Mouse (Mus musculus) frontal cortex, postnatal 10 days (tissue): ENCODE results near the gene 4931429L15Rik.
"Not testable (repeated sequence)": the region's sequence is repeated elsewhere in the genome, so short reads cannot be mapped to it uniquely, and the experiment has no call there.

Experiments
- DNase-seq, 2 experiments: peaks; one replicate each; pipeline ENCODE4 v3.0.0; 2022; ENCODE audit warnings: low spot score in 2 of 2, mixed read lengths in 1 of 2

The 4931429L15Rik gene

GRCm38 (mm10) chr9:46319886-46320285 lies at the start of gene 4931429L15Rik:
TSS of gene 4931429L15Rik (minus strand) at chr9:46319986.
- not testable (repeated sequence) for DNase-seq

DNA sequence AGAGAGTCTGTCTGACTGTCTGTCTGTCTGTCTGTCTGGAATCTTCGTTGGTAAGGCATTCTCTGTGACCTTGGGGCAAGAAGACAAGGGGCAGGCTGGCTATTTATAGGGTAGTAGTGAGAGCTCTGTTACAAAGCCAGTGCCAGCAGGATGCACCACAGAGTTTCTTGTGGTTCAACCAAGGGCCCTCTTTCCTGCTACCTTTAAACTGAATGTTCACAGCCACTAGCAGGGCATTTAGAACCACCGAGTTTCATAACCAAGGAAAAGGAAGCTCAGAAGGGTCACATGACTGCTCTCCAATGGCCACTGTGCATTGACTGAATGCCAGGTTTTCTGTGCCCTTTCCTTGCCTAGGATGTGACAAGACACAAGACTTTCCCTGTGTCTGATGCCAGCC lies 42.7 kb upstream of the 4931429L15Rik start:
- no peak for DNase-seq

GRCm38 (mm10) chr9:46361461-46362111 lies 41.8 kb upstream of the 4931429L15Rik start:
- DNase-seq: no peak

DNA sequence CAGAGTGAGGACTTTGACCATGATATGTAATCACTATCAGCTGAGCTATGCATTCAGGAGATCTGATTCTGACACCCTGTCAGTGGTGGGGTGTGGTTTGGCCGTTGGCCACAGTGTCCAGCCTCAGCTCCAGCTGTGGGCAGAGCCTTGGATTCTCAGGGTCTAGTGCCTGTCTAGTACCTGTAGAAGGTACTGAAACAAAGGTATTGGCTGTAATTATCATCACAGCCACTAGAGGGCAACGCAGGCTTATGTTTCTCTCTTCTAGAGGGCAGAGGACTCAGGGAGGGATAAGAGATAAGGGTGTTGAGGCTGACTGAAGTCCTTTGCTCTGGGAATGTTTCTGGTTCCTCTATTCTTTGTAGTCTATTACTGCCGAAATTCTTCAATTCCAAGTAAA lies 34.2 kb upstream of the 4931429L15Rik start:
- DNase-seq: peak in 1 of 2 experiments; percentile 56

DNA sequence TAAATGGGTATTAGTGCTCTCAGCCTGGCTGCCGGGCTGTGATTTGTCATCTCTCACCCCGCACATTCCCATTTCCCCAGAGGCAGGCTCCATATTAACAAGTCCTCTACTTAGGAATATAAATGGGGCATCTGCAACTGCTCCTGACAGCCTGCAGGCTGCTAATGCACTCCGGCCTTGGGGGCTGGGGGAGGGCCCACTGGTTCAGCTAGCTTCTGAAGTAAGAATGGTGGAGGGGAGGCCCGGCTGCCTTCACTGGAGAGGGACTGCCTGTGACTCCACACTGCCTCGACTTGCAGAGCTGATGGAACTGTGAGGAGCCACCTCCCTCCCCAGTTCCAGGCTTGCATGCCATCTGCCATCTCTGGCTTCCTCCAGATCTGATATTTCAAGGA lies 33.5 kb upstream of the 4931429L15Rik start:
- DNase-seq: no peak

GRCm38 (mm10) chr9:46352651-46353329 lies 33.0 kb upstream of the 4931429L15Rik start:
- DNase-seq: no peak

DNA sequence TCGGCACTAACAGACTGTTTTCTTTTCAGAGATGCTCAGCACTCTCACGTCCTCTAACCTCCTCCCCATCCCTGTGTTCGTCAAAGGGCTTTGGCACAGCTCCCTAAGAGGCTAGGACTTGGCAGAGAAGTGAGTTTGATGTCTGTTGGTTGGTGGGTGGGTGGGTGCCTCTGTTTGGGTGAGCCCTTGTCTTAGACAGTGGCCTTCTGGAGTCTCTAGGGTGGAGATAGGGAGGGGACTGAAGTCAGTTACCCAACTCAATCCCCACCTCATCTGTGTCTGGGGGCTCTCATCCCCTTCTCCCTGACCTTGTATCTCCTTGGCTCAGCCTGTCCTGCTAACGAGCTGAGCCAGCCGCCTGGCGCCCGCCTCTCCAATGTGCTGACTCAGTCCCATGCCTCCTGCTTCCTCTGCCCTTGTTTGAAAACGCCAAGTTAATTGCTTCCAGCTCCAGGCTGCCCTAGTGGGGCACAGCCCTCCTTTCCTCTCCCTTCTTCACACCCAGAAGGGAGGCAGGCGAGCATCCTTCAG lies 30.7 kb upstream of the 4931429L15Rik start:
- DNase-seq: no peak

DNA sequence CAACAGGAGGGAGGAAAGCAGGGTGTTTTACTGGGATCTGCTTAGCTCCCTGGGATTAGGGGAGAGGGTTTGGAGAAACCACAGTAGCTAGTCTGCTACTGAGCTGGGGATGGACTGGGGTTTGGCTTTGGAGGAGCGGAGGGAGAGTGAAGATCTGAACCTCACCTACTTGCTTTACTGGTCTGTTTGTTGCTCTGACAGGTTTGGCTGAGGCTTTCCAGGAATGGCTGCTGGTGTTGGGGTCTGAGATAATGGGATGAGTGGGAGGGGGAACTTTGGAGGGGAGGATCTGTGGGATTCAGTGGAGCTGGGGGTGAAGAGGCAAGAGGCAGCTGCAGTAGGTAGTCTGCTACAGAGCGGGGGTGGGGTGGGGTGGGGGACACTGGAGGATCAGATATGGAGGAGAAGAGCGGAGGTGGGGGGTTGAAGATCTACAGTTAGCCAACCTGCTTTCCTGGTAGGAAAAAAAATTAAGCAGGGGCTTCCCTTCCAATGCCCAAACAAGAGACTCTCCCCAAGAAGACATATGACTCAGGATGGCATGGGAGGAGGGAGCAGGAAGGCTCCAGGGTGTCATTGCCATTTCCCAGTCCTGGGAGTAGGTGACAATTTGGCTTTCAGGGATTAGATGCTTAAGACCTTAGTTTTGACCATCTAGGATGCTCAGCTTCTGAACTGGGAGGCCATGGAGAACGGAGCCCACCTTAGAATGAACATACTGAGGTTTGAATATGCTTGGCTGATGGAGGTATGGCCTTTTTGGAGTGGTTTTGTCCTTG lies 26.3 kb upstream of the 4931429L15Rik start:
- no peak for DNase-seq

DNA sequence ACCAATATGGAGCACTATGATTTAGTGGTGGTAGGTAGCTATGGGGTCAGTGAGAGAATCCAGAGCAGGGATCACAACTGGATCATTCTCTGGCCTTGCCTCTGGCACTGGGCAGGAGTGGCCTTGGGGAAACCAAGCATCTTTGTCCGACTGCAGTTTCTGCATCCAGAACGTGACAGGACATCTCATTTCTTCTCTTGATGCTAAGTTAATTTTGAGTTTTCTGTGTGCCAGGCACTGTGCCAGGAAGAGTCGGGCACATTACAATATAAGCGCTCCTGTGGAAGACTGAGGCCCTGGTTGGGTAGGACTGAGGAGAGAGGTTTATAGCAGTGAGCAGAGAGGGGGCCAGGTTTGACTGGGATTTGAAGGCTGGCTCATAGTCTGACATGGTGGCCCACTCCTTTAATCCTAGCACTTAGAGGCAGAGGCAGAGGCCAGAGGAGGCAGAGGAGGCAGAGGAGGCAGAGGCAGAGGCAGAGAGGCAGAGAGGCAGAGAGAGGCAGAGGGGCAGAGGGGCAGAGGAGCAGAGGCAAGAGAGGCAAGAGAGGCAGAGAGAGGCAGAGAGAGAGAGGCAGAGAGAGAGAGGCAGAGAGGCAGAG lies 19.4 kb upstream of the 4931429L15Rik start:
- no peak for DNase-seq

DNA sequence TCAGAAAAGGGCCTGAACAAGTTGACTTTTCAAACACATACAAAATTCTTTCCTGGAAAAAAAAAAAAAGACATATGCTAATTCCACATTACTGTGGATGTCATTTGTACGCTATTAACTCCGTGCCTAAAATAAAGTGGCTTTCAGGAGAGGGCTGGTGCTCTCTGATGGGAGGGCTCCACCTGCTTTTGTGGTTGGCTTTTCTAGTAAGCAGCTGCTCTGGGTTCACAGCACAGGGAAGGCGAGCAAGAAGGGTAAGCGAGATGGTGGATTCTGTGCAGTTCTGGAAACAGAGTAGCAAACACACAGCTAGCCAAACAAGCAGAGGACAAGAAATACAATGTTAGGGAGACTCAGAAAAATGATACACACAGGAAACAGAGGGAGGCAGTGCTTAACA lies 18.6 kb upstream of the 4931429L15Rik start:
- no peak for DNase-seq

DNA sequence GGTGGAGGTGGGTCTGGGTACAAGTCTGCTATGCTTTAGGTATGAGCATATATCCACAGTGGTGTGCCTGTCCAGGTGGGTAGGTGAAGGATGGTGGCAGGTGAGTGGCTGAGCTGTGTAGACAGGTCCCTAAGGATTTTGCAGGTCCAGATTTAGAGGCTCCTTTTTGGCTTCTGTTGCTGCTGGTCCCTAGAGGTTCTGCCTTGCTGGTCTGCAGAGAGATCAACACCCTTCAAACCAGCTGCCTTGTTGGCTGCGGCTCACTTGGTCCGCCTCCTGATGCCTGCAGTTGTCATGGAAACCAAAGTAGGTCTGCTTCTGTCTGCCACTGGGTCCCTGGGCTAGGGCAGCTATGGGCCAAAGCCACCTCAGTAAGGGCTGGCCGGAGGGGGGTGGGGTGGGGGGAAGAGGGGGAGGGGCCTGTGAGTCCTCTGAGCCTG lies 18.1 kb upstream of the 4931429L15Rik start:
- peak in 1 of 2 experiments; percentile 67 for DNase-seq

GRCm38 (mm10) chr9:46337331-46337730 lies 17.5 kb upstream of the 4931429L15Rik start:
- DNase-seq: no peak

DNA sequence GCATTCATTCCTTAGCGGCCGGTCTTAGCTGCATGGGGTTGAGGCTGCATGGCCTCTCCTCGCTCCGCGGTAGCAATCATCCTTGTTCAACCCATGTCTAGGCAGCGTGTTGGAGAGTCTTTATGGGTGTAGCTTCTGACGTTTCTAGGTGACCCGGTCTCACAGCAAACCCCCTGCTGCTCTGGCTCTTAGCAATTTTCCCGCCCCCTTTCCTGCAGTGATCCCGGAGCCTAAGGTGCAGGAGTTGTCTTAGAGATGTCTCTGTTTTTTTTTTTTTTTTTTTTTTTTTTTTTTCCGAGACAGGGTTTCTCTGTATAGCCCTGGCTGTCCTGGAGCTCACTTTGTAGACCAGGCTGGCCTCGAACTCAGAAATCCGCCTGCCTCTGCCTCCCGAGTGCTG lies 16.5 kb upstream of the 4931429L15Rik start:
- not testable (repeated sequence) for DNase-seq

GRCm38 (mm10) chr9:46335461-46335995 lies 15.7 kb upstream of the 4931429L15Rik start:
- DNase-seq: no peak

DNA sequence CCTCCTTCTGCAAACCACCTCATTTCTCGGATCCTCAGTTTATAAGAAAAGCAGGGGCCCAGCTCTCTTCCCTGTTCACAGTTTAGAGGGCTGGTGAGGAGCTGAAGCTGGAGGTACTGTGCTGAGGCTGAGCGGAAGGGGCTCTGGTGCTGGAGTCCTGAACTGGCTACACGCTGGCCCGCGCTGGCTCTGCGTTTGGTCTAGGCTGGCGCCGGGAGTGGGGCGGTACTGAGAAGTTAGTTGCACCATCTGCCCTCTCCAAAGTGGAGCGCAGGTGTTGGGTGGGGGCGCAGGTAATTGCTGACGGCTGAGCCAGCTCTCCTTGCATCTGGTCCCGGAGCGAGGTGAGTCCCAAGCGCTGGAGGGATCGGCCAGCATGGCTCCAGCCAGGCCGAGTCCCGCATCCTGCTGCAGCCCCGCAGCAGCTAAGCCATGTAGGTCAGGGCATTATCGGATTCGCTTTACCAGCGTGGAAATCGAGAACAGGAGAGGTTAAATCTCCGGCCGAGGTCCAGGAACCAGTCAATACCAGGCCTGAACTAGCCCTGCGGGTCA lies 14.8 kb upstream of the 4931429L15Rik start:
- no peak for DNase-seq

DNA sequence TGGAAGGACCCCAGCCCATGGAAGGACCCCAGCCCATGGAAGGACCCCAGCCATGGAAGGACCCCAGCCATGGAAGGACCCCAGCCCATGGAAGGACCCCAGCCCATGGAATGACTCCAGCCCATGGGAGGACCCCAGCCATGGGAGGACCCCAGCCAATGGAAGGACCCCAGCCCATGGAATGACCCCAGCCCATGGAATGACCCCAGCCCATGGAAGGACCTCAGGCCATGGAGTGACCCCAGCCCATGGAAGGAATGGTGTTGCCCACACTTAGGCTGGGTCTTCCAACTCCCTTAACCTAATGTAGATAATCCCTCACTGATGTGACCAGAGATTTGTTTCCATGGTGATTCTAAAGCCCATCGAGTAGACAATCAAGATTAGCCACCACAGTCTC lies 11.5 kb upstream of the 4931429L15Rik start:
- DNase-seq: no peak

GRCm38 (mm10) chr9:46330586-46330895 lies 10.8 kb upstream of the 4931429L15Rik start:
- DNase-seq: no peak

DNA sequence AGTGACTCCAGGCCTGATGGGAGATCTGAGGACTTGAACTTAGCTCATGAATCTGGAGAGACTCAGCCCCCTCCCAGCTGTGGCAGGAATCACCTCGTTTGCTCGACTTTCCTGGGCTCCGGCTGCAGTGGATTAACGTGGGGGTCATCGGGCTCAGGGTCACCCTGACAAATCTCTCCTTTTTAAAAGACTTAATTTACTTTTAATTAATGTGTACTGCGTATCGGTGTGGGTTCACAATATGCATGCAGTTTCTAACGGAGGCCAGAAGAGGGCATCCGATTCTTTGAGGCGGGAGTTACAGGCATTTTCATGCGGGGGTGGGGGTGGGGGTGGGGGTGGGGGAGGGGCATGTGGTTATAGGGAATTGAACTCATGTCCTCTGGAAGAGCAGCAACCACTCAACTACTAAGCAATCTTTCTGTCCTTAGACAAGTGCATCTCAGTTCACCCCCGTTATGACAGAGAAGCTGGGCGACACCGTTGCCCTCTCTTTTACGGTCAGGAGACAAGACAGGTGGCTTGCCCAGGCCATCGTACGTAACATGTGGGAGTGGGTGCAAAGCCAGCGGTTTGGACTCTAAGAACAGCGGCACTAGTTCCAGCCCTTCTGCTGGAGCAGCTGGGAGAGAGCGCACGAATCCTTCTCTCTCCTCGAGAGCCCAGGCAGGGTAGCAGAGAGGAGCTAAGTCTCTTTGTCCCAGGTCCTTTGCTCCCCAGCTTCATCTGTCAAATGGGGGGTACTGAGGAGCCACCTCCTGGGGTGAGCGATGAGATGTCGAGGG lies 10.2 kb upstream of the 4931429L15Rik start:
- DNase-seq: no peak

- no peak for DNase-seq
These were observed 9.5 kb upstream of the 4931429L15Rik start for GRCm38 (mm10) chr9:46329250-46329648.

GRCm38 (mm10) chr9:46328572-46329249 lies 8.9 kb upstream of the 4931429L15Rik start:
- DNase-seq: peak; percentile 51 to 61
